ENCODE assay signal across 7 mouse cellular contexts in the genomic region with DNA sequence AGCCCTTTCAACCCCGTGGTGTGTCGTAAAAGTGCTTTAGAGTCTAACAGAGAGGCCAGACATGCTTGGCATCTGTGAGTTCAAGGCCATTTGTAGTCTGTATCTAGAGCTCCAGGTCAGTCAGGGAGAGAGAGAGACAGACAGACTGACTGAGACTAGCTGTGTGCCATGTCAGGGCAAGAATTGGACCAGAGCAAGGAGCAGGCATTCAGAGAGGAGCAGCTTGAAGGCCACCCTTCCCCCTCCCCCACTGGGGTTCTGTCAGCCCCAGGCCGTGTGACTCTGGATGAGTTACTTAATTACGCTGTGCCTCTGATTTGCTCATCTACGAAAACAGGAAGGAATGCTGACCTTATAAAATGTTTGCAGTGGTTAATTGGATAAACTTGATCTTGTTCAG. TPM values are rescaled to one million over a fixed set of nuclear protein-coding genes. Genes with fewer than 3 reads are reported as not detected.
DNase-seq lines count a peak whose midpoint lies in the region; ATAC-seq and TF ChIP-seq lines count a peak whose summit lies in the region.

No protein-coding gene starts in this region.

- no peak for TF ChIP-seq CTCF in layer of hippocampus, adult 2 months (conservative IDR thresholded peaks at IDR 0.05)
- TF ChIP-seq CTCF in brain, embryonic 14.5 days (IDR thresholded peaks at IDR 0.05; ENCODE audit: borderline replicate concordance, extremely low read depth, insufficient read depth, insufficient read length), result no peak

- no peak overlapping the region for H3K4me3 ChIP-seq in layer of hippocampus, adult 2 months
- no peak overlapping the region for H3K4me3 ChIP-seq in hindbrain, embryonic 15.5 days
- no peak overlapping the region for H3K4me3 ChIP-seq in neural tube, embryonic 13.5 days

- 49% methylated on average over 5 of the region's 5 CpGs for WGBS in hindbrain, embryonic 15.5 days
- WGBS in neural tube, embryonic 13.5 days, result 29% methylated on average over 5 of the region's 5 CpGs

- no peaks in the 10 kb centered on the region for H3K9me3 ChIP-seq in hindbrain, embryonic 15.5 days
- no peaks in the 10 kb centered on the region for H3K9me3 ChIP-seq in neural tube, embryonic 13.5 days

- H3K27me3 ChIP-seq in hindbrain, embryonic 15.5 days, result no peaks in the 10 kb centered on the region
- no peaks in the 10 kb centered on the region for H3K27me3 ChIP-seq in neural tube, embryonic 13.5 days

- H3K4me2 ChIP-seq in hindbrain, embryonic 15.5 days, result no peak overlapping the region
- H3K4me2 ChIP-seq in neural tube, embryonic 13.5 days, result 0 out of 2 replicates have a peak overlapping the region, but pooled peaks have one; percentile 13

- H3K9ac ChIP-seq in hindbrain, embryonic 15.5 days, result no peak overlapping the region
- no peak overlapping the region for H3K9ac ChIP-seq in neural tube, embryonic 13.5 days

- peak overlapping the region; percentile 86 for H3K27ac ChIP-seq in layer of hippocampus, adult 2 months
- H3K27ac ChIP-seq in hindbrain, embryonic 15.5 days (replicated peaks), result peak overlapping the region; percentile 58
- H3K27ac ChIP-seq in neural tube, embryonic 13.5 days (replicated peaks), result peak overlapping the region; percentile 83

- peaks cover 53% of the 10 kb centered on the region for H3K4me1 ChIP-seq in hindbrain, embryonic 15.5 days (replicated peaks)
- H3K4me1 ChIP-seq in neural tube, embryonic 13.5 days (replicated peaks), result peaks cover 68% of the 10 kb centered on the region

- TF ChIP-seq POLR2A in brain, embryonic 14.5 days (IDR thresholded peaks at IDR 0.05; ENCODE audit: borderline replicate concordance, extremely low read depth, insufficient read depth, insufficient read length, poor library complexity, severe bottlenecking), result no peak

- H3K36me3 ChIP-seq in hindbrain, embryonic 15.5 days, result no peaks in the 10 kb centered on the region
- H3K36me3 ChIP-seq in neural tube, embryonic 13.5 days, result no peaks in the 10 kb centered on the region

- no peak for ATAC-seq in hindbrain, embryonic 15.5 days (ENCODE audit: low FRiP score, low read depth)
- peak; percentile 57; the same call in 1 of the 2 replicates for ATAC-seq in neural tube, embryonic 13.5 days (ENCODE audit: low read depth)

- no peak for DNase-seq in layer of hippocampus, adult 2 months (ENCODE audit: low spot score in 2 of 2)
- DNase-seq in layer of hippocampus, postnatal 36 days, result no peak
- DNase-seq in brain, embryonic 14.5 days (ENCODE audit: low read depth), result peak; percentile 44
- DNase-seq in spleen, adult 12 weeks (ENCODE audit: low spot score), result no peak
- no peak for DNase-seq in ovary, postnatal 36 days (ENCODE audit: low spot score)

RNA-seq across cellular contexts. Expression of a gene that starts 26.0 kb away (rescaled TPM):
- total RNA-seq in layer of hippocampus, adult 2 months (2021), result 10 to 100 TPM; 50.2 to 66.0 TPM
- total RNA-seq in layer of hippocampus, postnatal 36 days (2021), result 10 to 100 TPM; 48.3 to 54.5 TPM
- 76.0 and 103 TPM in 2 replicates for polyA plus RNA-seq in brain, embryonic 14.5 days (2012; rRNA removed)
- 103 and 107 TPM in 2 replicates for polyA plus RNA-seq in hindbrain, embryonic 15.5 days (2015; fragmentation: Nextera tagmentation; extraction: Ambion mirVana)
- polyA plus RNA-seq in neural tube, embryonic 13.5 days (2015; fragmentation: Nextera tagmentation; extraction: Ambion mirVana), result 105 and 118 TPM in 2 replicates

RNA-seq across cellular contexts. Expression of a gene that starts 28.3 kb away (rescaled TPM):
- total RNA-seq in layer of hippocampus, adult 2 months (2021), result 10 to 100 TPM; 17.7 to 18.0 TPM
- total RNA-seq in layer of hippocampus, postnatal 36 days (2021), result 10 to 100 TPM; 14.0 to 17.5 TPM
- 11.8 and 15.5 TPM in 2 replicates for polyA plus RNA-seq in brain, embryonic 14.5 days (2012; rRNA removed)
- 3.5 and 4.3 TPM in 2 replicates for polyA plus RNA-seq in hindbrain, embryonic 15.5 days (2015; fragmentation: Nextera tagmentation; extraction: Ambion mirVana)
- 1.8 and 2.2 TPM in 2 replicates for polyA plus RNA-seq in neural tube, embryonic 13.5 days (2015; fragmentation: Nextera tagmentation; extraction: Ambion mirVana)

RNA-seq across cellular contexts. Expression of a gene that starts 58.0 kb away (rescaled TPM):
- 1 to 10 TPM; 1.9 to 3.4 TPM for total RNA-seq in layer of hippocampus, adult 2 months (2021)
- total RNA-seq in layer of hippocampus, postnatal 36 days (2021), result 1 to 10 TPM; 1.8 to 2.4 TPM
- polyA plus RNA-seq in brain, embryonic 14.5 days (2012; rRNA removed), result 25.1 and 33.9 TPM in 2 replicates
- polyA plus RNA-seq in hindbrain, embryonic 15.5 days (2015; fragmentation: Nextera tagmentation; extraction: Ambion mirVana), result 31.1 and 31.7 TPM in 2 replicates
- 38.0 and 39.3 TPM in 2 replicates for polyA plus RNA-seq in neural tube, embryonic 13.5 days (2015; fragmentation: Nextera tagmentation; extraction: Ambion mirVana)

RNA-seq across cellular contexts. Expression of a gene that starts 59.4 kb away (rescaled TPM):
- not detected for total RNA-seq in layer of hippocampus, adult 2 months (2021)
- total RNA-seq in layer of hippocampus, postnatal 36 days (2021), result not detected
- polyA plus RNA-seq in brain, embryonic 14.5 days (2012; rRNA removed), result 0.30 and 0.37 TPM in 2 replicates
- polyA plus RNA-seq in hindbrain, embryonic 15.5 days (2015; fragmentation: Nextera tagmentation; extraction: Ambion mirVana), result 0.17 TPM in 1 of 2 replicates, not detected in the other
- 1.2 and 3.8 TPM in 2 replicates for polyA plus RNA-seq in neural tube, embryonic 13.5 days (2015; fragmentation: Nextera tagmentation; extraction: Ambion mirVana)
